Mouse (Mus musculus) embryonic facial prominence, embryonic 14.5 days (tissue): ENCODE measurements around the gene Ddx10. TPM values are rescaled to one million over a fixed set of nuclear protein-coding genes. Genes with fewer than 3 reads are reported as not detected.

Source experiments
- ATAC-seq: fragments of 200-750 bp; cut with Nextera tagmentation; 2 replicates; pipeline ENCODE4 v1.8.0; 2017; ENCODE audit warnings: low read depth, moderate number of reproducible peaks, moderate TSS enrichment
- DNase-seq: peaks from one replicate; pipeline ENCODE4 v3.0.0-alpha.2; 2015; ENCODE audit warnings: low spot score
- H3K27ac ChIP-seq: fragments of 300-500 bp; sonication (generic); replicated peaks from 2 replicates; pipeline ENCODE4 v1.5.1; 2014; ENCODE audit warnings: low read depth, mild to moderate bottlenecking, low read length, moderate library complexity
- H3K27me3 ChIP-seq: fragments of 300-500 bp; sonication (generic); replicated peaks from 2 replicates; pipeline ENCODE4 v1.6.1; 2014; ENCODE audit warnings: low read length; ENCODE audit not compliant: control insufficient read depth, insufficient read depth
- H3K36me3 ChIP-seq: fragments of 300-500 bp; sonication (generic); 2 replicates; pipeline ENCODE4 v1.6.1; 2014; ENCODE audit warnings: low read length, mixed read lengths; ENCODE audit not compliant: control insufficient read depth, insufficient read depth
- H3K4me1 ChIP-seq: fragments of 300-500 bp; sonication (generic); 2 replicates; pipeline ENCODE4 v1.6.1; 2014; ENCODE audit warnings: antibody characterized with exemption, low read length; ENCODE audit not compliant: control insufficient read depth, insufficient read depth
- H3K4me2 ChIP-seq: fragments of 300-500 bp; sonication (generic); 2 replicates; pipeline ENCODE4 v1.6.1; 2014; ENCODE audit warnings: low read depth, mild to moderate bottlenecking, low read length, moderate library complexity, mixed read lengths
- H3K4me3 ChIP-seq: fragments of 300-500 bp; sonication (generic); 2 replicates; pipeline ENCODE4 v1.5.1; 2014; ENCODE audit warnings: low read depth, mild to moderate bottlenecking, low read length
- H3K9ac ChIP-seq: fragments of 300-500 bp; sonication (generic); 2 replicates; pipeline ENCODE4 v1.6.1; 2014; ENCODE audit warnings: low read depth, mild to moderate bottlenecking, low read length, moderate library complexity, mixed read lengths
- H3K9me3 ChIP-seq: fragments of 300-500 bp; sonication (generic); 2 replicates; pipeline ENCODE4 v1.6.1; 2016; ENCODE audit warnings: low read length; ENCODE audit not compliant: control insufficient read depth
- WGBS: fragments of 180-500 bp; shearing (Covaris S2); extraction: QIAGEN DNeasy Blood & Tissue Kit; methylation state at CpG from one replicate; pipeline ENCODE4 v1.1.7; 2014; 5-methylcytosine and 5-hydroxymethylcytosine counted together
- polyA plus RNA-seq: library from polyadenylated mRNA; unstranded; fragments of >200 nt; fragmentation: Nextera tagmentation; extraction: Ambion mirVana; gene quantifications from 2 replicates; pipeline ENCODE4 v1.2.1, GENCODE M21; 2014

Gene Ddx10
- polyA plus RNA-seq, result 24.6 and 25.8 TPM in 2 replicates

GRCm38 (mm10) chr9:53247953-53248397 is at the start of gene Ddx10:
TSS of gene Ddx10 (minus strand) at chr9:53248053.
- no peaks in the 10 kb centered on the region for H3K27me3 ChIP-seq
- DNase-seq (peak; percentile 99), ATAC-seq (peak; percentile 99)
- H3K36me3 ChIP-seq, result no peaks in the 10 kb centered on the region
- WGBS, result 0% methylated on average over 34 of the region's 35 CpGs
- peak within 1 kb of the TSS; percentile 70 for H3K4me3 ChIP-seq
- peak within 1 kb of the TSS; percentile 92 for H3K4me2 ChIP-seq
- H3K9me3 ChIP-seq, result no peaks in the 10 kb centered on the region
- H3K27ac ChIP-seq, result peak within 1 kb of the TSS; percentile 8; the same call in 1 of the 2 replicates
- H3K4me1 ChIP-seq, result peaks cover 13% of the 10 kb centered on the region
- H3K9ac ChIP-seq, result peak within 1 kb of the TSS; percentile 79

GRCm38 (mm10) chr9:53292833-53293232 is 45.0 kb upstream of the Ddx10 start:
- no peaks in the 10 kb centered on the region for H3K9me3 ChIP-seq
- H3K4me2 ChIP-seq, result no peak overlapping the region
- no peaks in the 10 kb centered on the region for H3K4me1 ChIP-seq
- no peak overlapping the region for H3K27ac ChIP-seq
- no peak overlapping the region for H3K4me3 ChIP-seq
- no peak overlapping the region for H3K9ac ChIP-seq
- no peaks in the 10 kb centered on the region for H3K36me3 ChIP-seq
- H3K27me3 ChIP-seq, result no peaks in the 10 kb centered on the region
- DNase-seq (no peak), ATAC-seq (no peak)

- ATAC-seq (no peak), DNase-seq (no peak)
- H3K9me3 ChIP-seq, result no peaks in the 10 kb centered on the region
- no peaks in the 10 kb centered on the region for H3K36me3 ChIP-seq
- no peak overlapping the region for H3K27ac ChIP-seq
- H3K4me1 ChIP-seq, result no peaks in the 10 kb centered on the region
- no peak overlapping the region for H3K9ac ChIP-seq
- no peaks in the 10 kb centered on the region for H3K27me3 ChIP-seq
- H3K4me2 ChIP-seq, result no peak overlapping the region
- 66% methylated on average over 3 of the region's 3 CpGs for WGBS
- H3K4me3 ChIP-seq, result no peak overlapping the region
Observed at GRCm38 (mm10) chr9:53290006-53290405, 42.2 kb upstream of the Ddx10 start.

- DNase-seq (no peak), ATAC-seq (no peak)
- H3K9me3 ChIP-seq, result no peaks in the 10 kb centered on the region
- no peak overlapping the region for H3K27ac ChIP-seq
- no peak overlapping the region for H3K9ac ChIP-seq
- H3K4me1 ChIP-seq, result no peaks in the 10 kb centered on the region
- H3K36me3 ChIP-seq, result no peaks in the 10 kb centered on the region
- no peak overlapping the region for H3K4me2 ChIP-seq
- no peak overlapping the region for H3K4me3 ChIP-seq
- no peaks in the 10 kb centered on the region for H3K27me3 ChIP-seq
- 72% methylated on average over 6 of the region's 6 CpGs for WGBS
Observed at GRCm38 (mm10) chr9:53286793-53287192, 38.9 kb upstream of the Ddx10 start.

GRCm38 (mm10) chr9:53278997-53279396 is 31.1 kb upstream of the Ddx10 start:
- no peak for ATAC-seq
- Histone ChIP-seq H3K27ac (no peak overlapping the region), H3K9ac (no peak overlapping the region), H3K4me3 (no peak overlapping the region), H3K36me3 (no peaks in the 10 kb centered on the region), H3K9me3 (no peaks in the 10 kb centered on the region), H3K27me3 (no peaks in the 10 kb centered on the region), H3K4me1 (no peaks in the 10 kb centered on the region), H3K4me2 (no peak overlapping the region)
- 86% methylated on average over 2 of the region's 2 CpGs for WGBS
- no peak for DNase-seq

GRCm38 (mm10) chr9:53276381-53276780 is 28.5 kb upstream of the Ddx10 start:
- Histone ChIP-seq H3K36me3 (no peaks in the 10 kb centered on the region), H3K4me2 (no peak overlapping the region), H3K9me3 (no peaks in the 10 kb centered on the region), H3K4me3 (no peak overlapping the region), H3K9ac (no peak overlapping the region), H3K27me3 (no peaks in the 10 kb centered on the region), H3K4me1 (no peaks in the 10 kb centered on the region), H3K27ac (no peak overlapping the region)
- 83% methylated on average over 1 of the region's 1 CpGs for WGBS
- DNase-seq (no peak), ATAC-seq (no peak)

GRCm38 (mm10) chr9:53272714-53273113 is 24.9 kb upstream of the Ddx10 start:
- no peaks in the 10 kb centered on the region for H3K27me3 ChIP-seq
- no peak overlapping the region for H3K4me2 ChIP-seq
- H3K9ac ChIP-seq, result no peak overlapping the region
- H3K27ac ChIP-seq, result no peak overlapping the region
- WGBS, result 72% methylated on average over 4 of the region's 4 CpGs
- H3K36me3 ChIP-seq, result no peaks in the 10 kb centered on the region
- ATAC-seq, result no peak
- DNase-seq, result no peak
- H3K9me3 ChIP-seq, result no peaks in the 10 kb centered on the region
- no peak overlapping the region for H3K4me3 ChIP-seq
- H3K4me1 ChIP-seq, result no peaks in the 10 kb centered on the region

- no peak for ATAC-seq
Observed at GRCm38 (mm10) chr9:53272207-53272606, 24.4 kb upstream of the Ddx10 start.

GRCm38 (mm10) chr9:53271281-53272022 is 23.6 kb upstream of the Ddx10 start:
- Histone ChIP-seq H3K27ac (peak overlapping the region; percentile 33; the same call in 1 of the 2 replicates), H3K4me3 (no peak overlapping the region), H3K4me1 (no peaks in the 10 kb centered on the region), H3K27me3 (no peaks in the 10 kb centered on the region), H3K4me2 (no peak overlapping the region), H3K36me3 (no peaks in the 10 kb centered on the region), H3K9me3 (no peaks in the 10 kb centered on the region), H3K9ac (no peak overlapping the region)
- WGBS, result 67% methylated on average over 5 of the region's 5 CpGs
- DNase-seq (no peak), ATAC-seq (no peak)

More at GRCm38 (mm10) chr9:53272207-53272606, 24.4 kb upstream of the Ddx10 start:
- H3K9ac ChIP-seq, result no peak overlapping the region
- peak; percentile 24 for DNase-seq
- no peaks in the 10 kb centered on the region for H3K4me1 ChIP-seq
- 48% methylated on average over 5 of the region's 5 CpGs for WGBS
- H3K4me3 ChIP-seq, result no peak overlapping the region
- H3K36me3 ChIP-seq, result no peaks in the 10 kb centered on the region
- H3K27me3 ChIP-seq, result no peaks in the 10 kb centered on the region
- no peak overlapping the region for H3K4me2 ChIP-seq
- H3K27ac ChIP-seq, result peak overlapping the region; percentile 33
- H3K9me3 ChIP-seq, result no peaks in the 10 kb centered on the region
